Mouse (Mus musculus) midbrain, embryonic 11.5 days (tissue): ENCODE data around the gene Slc25a54. TPM values are rescaled to one million over a fixed set of nuclear protein-coding genes. Genes with fewer than 3 reads are reported as not detected.
A peak's percentile ranks its signal among the peaks of the same experiment; 100 is the strongest.

Source experiments
- ATAC-seq: fragments of 200-750 bp; cut with Nextera tagmentation; 2 replicates; pipeline ENCODE4 v1.8.0; 2017; ENCODE audit warnings: moderate TSS enrichment, moderate library complexity; ENCODE audit not compliant: low FRiP score
- DNase-seq: peaks from one replicate; pipeline ENCODE4 v3.0.0; 2015; ENCODE audit warnings: low spot score; ENCODE audit errors: missing footprints
- H3K27ac ChIP-seq: fragments of 300-500 bp; sonication (generic); 2 replicates; pipeline ENCODE4 v1.5.1; 2014; ENCODE audit warnings: low read depth, low read length
- H3K27me3 ChIP-seq: fragments of 300-500 bp; sonication (generic); 2 replicates; pipeline ENCODE4 v1.6.1; 2014; ENCODE audit warnings: mild to moderate bottlenecking, low read length, moderate library complexity, mixed read lengths; ENCODE audit not compliant: control insufficient read depth, insufficient read depth
- H3K36me3 ChIP-seq: fragments of 300-500 bp; sonication (generic); 2 replicates; pipeline ENCODE4 v1.6.1; 2014; ENCODE audit warnings: mild to moderate bottlenecking, low read length, moderate library complexity, mixed read lengths; ENCODE audit not compliant: control insufficient read depth, insufficient read depth
- H3K4me1 ChIP-seq: fragments of 300-500 bp; sonication (generic); 2 replicates; pipeline ENCODE4 v1.6.1; 2014; ENCODE audit warnings: low read length; ENCODE audit not compliant: control insufficient read depth, insufficient read depth
- H3K4me2 ChIP-seq: fragments of 300-500 bp; sonication (generic); 2 replicates; pipeline ENCODE4 v1.6.1; 2014; ENCODE audit warnings: mild to moderate bottlenecking, moderate library complexity
- H3K4me3 ChIP-seq: fragments of 300-500 bp; sonication (generic); 2 replicates; pipeline ENCODE4 v1.5.1; 2014; ENCODE audit warnings: low read depth, low read length
- H3K9ac ChIP-seq: fragments of 300-500 bp; sonication (generic); 2 replicates; pipeline ENCODE4 v1.6.1; 2014; ENCODE audit warnings: low read length
- H3K9me3 ChIP-seq: fragments of 300-500 bp; sonication (generic); 2 replicates; pipeline ENCODE4 v1.6.1; 2016; ENCODE audit warnings: low read length; ENCODE audit not compliant: control insufficient read depth
- WGBS: fragments of 180-500 bp; shearing (Covaris S2); extraction: QIAGEN DNeasy Blood & Tissue Kit; methylation state at CpG from one replicate; pipeline ENCODE4 v1.1.7; 2014; 5-methylcytosine and 5-hydroxymethylcytosine counted together
- polyA plus RNA-seq: library from polyadenylated mRNA; unstranded; fragments of >200 nt; fragmentation: Nextera tagmentation; extraction: Ambion mirVana; gene quantifications from 2 replicates; pipeline ENCODE4 v1.2.1, GENCODE M21; 2014

The Slc25a54 gene
- polyA plus RNA-seq, 1 experiment from 2014 or later = not detected

- no peaks in the 10 kb centered on the region for H3K27me3 ChIP-seq
- 76% methylated on average over 11 of the region's 11 CpGs for WGBS
- no peak overlapping the region for H3K27ac ChIP-seq
- no peak overlapping the region for H3K4me2 ChIP-seq
- no peak overlapping the region for H3K9ac ChIP-seq
- ATAC-seq (no peak), DNase-seq (peak; percentile 82)
- no peaks in the 10 kb centered on the region for H3K36me3 ChIP-seq
- H3K4me1 ChIP-seq = no peaks in the 10 kb centered on the region
- no peaks in the 10 kb centered on the region for H3K9me3 ChIP-seq
- H3K4me3 ChIP-seq = no peak overlapping the region
Observed at GRCm38 (mm10) chr3:109051056-109051945, 29.0 kb upstream of the Slc25a54 start.

DNA sequence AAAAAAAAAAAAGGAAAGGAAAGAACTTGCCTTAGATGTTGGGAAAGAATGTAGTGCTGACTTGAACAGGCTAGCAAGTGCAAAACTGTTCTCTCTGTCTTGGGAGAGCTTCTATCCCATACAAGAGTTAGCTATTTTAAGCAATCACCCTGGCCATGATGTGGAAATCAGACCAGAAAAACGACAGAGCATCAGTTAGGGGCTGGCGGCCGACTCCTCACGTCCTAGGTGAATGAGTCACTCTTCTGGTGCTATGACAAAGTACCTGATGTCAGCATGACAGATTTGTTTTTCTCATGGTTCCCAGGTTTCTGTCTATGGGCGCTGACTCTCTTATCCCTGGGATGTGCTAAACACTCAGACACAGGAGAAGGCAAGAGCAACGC is 28.3 kb upstream of the Slc25a54 start:
- ATAC-seq (no peak), DNase-seq (no peak)
- H3K36me3 ChIP-seq = no peaks in the 10 kb centered on the region
- no peak overlapping the region for H3K27ac ChIP-seq
- H3K4me3 ChIP-seq = no peak overlapping the region
- no peaks in the 10 kb centered on the region for H3K27me3 ChIP-seq
- WGBS = 88% methylated on average over 6 of the region's 6 CpGs
- no peaks in the 10 kb centered on the region for H3K9me3 ChIP-seq
- H3K9ac ChIP-seq = no peak overlapping the region
- H3K4me2 ChIP-seq = no peak overlapping the region
- H3K4me1 ChIP-seq = no peaks in the 10 kb centered on the region

GRCm38 (mm10) chr3:109059903-109060302 is 20.4 kb upstream of the Slc25a54 start:
- Histone ChIP-seq H3K27me3 (no peaks in the 10 kb centered on the region), H3K4me1 (no peaks in the 10 kb centered on the region), H3K9me3 (no peaks in the 10 kb centered on the region), H3K27ac (no peak overlapping the region), H3K36me3 (no peaks in the 10 kb centered on the region), H3K4me2 (no peak overlapping the region), H3K9ac (no peak overlapping the region), H3K4me3 (no peak overlapping the region)
- WGBS = 74% methylated on average over 8 of the region's 8 CpGs
- ATAC-seq (no peak), DNase-seq (no peak)

GRCm38 (mm10) chr3:109062391-109062790 is 17.9 kb upstream of the Slc25a54 start:
- Histone ChIP-seq H3K4me1 (no peaks in the 10 kb centered on the region), H3K27me3 (no peaks in the 10 kb centered on the region), H3K4me3 (no peak overlapping the region), H3K9me3 (no peaks in the 10 kb centered on the region), H3K36me3 (no peaks in the 10 kb centered on the region), H3K9ac (no peak overlapping the region), H3K27ac (no peak overlapping the region), H3K4me2 (no peak overlapping the region)
- WGBS = 83% methylated on average over 7 of the region's 7 CpGs
- no peak for DNase-seq
- ATAC-seq = no peak

DNA sequence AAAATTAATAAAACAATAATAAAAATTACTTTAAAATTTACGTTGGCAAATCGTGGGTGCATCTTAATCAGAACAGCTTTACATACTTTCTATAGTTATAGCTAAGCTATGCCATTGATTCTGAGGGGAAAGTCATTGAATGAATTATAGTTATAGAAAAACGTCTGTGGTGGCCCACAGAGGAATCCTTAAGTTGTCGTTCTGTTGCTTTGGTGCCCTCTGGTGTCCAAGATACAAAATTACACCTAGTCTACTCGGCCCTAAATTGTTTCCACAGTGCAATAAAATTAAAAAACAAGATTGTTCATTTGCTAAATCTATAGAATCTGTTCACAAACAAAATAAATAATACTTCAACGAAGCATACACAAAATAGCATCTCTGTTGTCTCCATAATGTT is 17.3 kb upstream of the Slc25a54 start:
- DNase-seq = peak; percentile 89
- 2% methylated on average over 6 of the region's 6 CpGs for WGBS
- H3K9ac ChIP-seq = no peak overlapping the region
- H3K27me3 ChIP-seq = no peaks in the 10 kb centered on the region
- no peak overlapping the region for H3K4me2 ChIP-seq
- H3K27ac ChIP-seq = no peak overlapping the region
- H3K4me3 ChIP-seq = no peak overlapping the region
- H3K4me1 ChIP-seq = no peaks in the 10 kb centered on the region
- peak; percentile 54; the same call in 1 of the 2 replicates for ATAC-seq
- no peaks in the 10 kb centered on the region for H3K9me3 ChIP-seq
- no peaks in the 10 kb centered on the region for H3K36me3 ChIP-seq

GRCm38 (mm10) chr3:109084418-109084817 is 4.1 kb downstream of the Slc25a54 start:
- Histone ChIP-seq H3K9ac (no peak overlapping the region), H3K27me3 (no peaks in the 10 kb centered on the region), H3K36me3 (no peaks in the 10 kb centered on the region), H3K4me2 (no peak overlapping the region), H3K4me3 (no peak overlapping the region), H3K4me1 (0 out of 2 replicates have a peak, but pooled peaks cover 5% of the 10 kb centered on the region), H3K27ac (no peak overlapping the region), H3K9me3 (no peaks in the 10 kb centered on the region)
- ATAC-seq = no peak
- 90% methylated on average over 2 of the region's 2 CpGs for WGBS
- no peak for DNase-seq

GRCm38 (mm10) chr3:109088460-109088859 is 8.2 kb downstream of the Slc25a54 start:
- Histone ChIP-seq H3K4me2 (no peak overlapping the region), H3K36me3 (no peaks in the 10 kb centered on the region), H3K27me3 (no peaks in the 10 kb centered on the region), H3K9ac (no peak overlapping the region), H3K4me3 (no peak overlapping the region), H3K9me3 (no peaks in the 10 kb centered on the region), H3K4me1 (0 out of 2 replicates have a peak, but pooled peaks cover 5% of the 10 kb centered on the region), H3K27ac (no peak overlapping the region)
- ATAC-seq (no peak), DNase-seq (no peak)
- WGBS = 5% methylated on average over 2 of the region's 2 CpGs

- no peak overlapping the region for H3K9ac ChIP-seq
- H3K9me3 ChIP-seq = no peaks in the 10 kb centered on the region
- WGBS = 66% methylated on average over 8 of the region's 8 CpGs
- DNase-seq = no peak
- H3K4me3 ChIP-seq = no peak overlapping the region
- no peaks in the 10 kb centered on the region for H3K27me3 ChIP-seq
- H3K4me2 ChIP-seq = no peak overlapping the region
- no peaks in the 10 kb centered on the region for H3K4me1 ChIP-seq
- H3K27ac ChIP-seq = no peak overlapping the region
- no peak for ATAC-seq
- H3K36me3 ChIP-seq = no peaks in the 10 kb centered on the region
Observed at GRCm38 (mm10) chr3:109104702-109105101, 24.4 kb downstream of the Slc25a54 start.

GRCm38 (mm10) chr3:109117136-109117535 is 36.9 kb downstream of the Slc25a54 start:
- no peaks in the 10 kb centered on the region for H3K9me3 ChIP-seq
- no peaks in the 10 kb centered on the region; the same call in 1 of the 2 replicates for H3K27me3 ChIP-seq
- H3K36me3 ChIP-seq = no peaks in the 10 kb centered on the region
- ATAC-seq (no peak), DNase-seq (no peak)
- no peak overlapping the region for H3K4me3 ChIP-seq
- no peak overlapping the region for H3K9ac ChIP-seq
- no peak overlapping the region for H3K27ac ChIP-seq
- H3K4me2 ChIP-seq = no peak overlapping the region
- no peaks in the 10 kb centered on the region for H3K4me1 ChIP-seq
